Mouse (Mus musculus): ENCODE results near the gene Herc1. TPM values are rescaled to one million over a fixed set of nuclear protein-coding genes. Genes with fewer than 3 reads are reported as not detected.

Herc1 gene
- polyA plus RNA-seq, 1 experiment from 2014 or later: 53.3 TPM

GRCm38 (mm10) chr9:66516296-66516940 is 166.2 kb downstream of the Herc1 start:
- ATAC-seq (replicated peaks): no peak

GRCm38 (mm10) chr9:66517746-66518145 is 167.5 kb downstream of the Herc1 start:
- H3K27ac ChIP-seq (replicated peaks): no peak overlapping the region
- 91% methylated on average over 10 of the region's 10 CpGs for WGBS
- H3K9ac ChIP-seq (replicated peaks): no peak overlapping the region
- H3K27me3 ChIP-seq: no peaks in the 10 kb centered on the region
- H3K4me1 ChIP-seq: peaks cover 10% of the 10 kb centered on the region; the same call in 1 of the 2 replicates
- no peak overlapping the region for H3K4me2 ChIP-seq (replicated peaks)
- ATAC-seq (replicated peaks): no peak
- H3K9me3 ChIP-seq: no peaks in the 10 kb centered on the region
- no peak overlapping the region for H3K4me3 ChIP-seq
- peaks cover 72% of the 10 kb centered on the region for H3K36me3 ChIP-seq

More at GRCm38 (mm10) chr9:66516296-66516940, 166.2 kb downstream of the Herc1 start:
- Histone ChIP-seq H3K4me3 (no peak overlapping the region), H3K36me3 (peaks cover 62% of the 10 kb centered on the region), H3K4me2 (replicated peaks) (no peak overlapping the region), H3K9me3 (no peaks in the 10 kb centered on the region), H3K4me1 (peaks cover 14% of the 10 kb centered on the region; the same call in 1 of the 2 replicates), H3K9ac (replicated peaks) (no peak overlapping the region), H3K27me3 (no peaks in the 10 kb centered on the region), H3K27ac (replicated peaks) (no peak overlapping the region)
- 91% methylated on average over 6 of the region's 6 CpGs for WGBS

- no peak overlapping the region for H3K9ac ChIP-seq (replicated peaks)
- 94% methylated on average over 5 of the region's 5 CpGs for WGBS
- no peak for ATAC-seq (replicated peaks)
- no peak overlapping the region for H3K27ac ChIP-seq (replicated peaks)
- H3K9me3 ChIP-seq: no peaks in the 10 kb centered on the region
- H3K27me3 ChIP-seq: no peaks in the 10 kb centered on the region
- H3K4me3 ChIP-seq: no peak overlapping the region
- peaks cover 77% of the 10 kb centered on the region for H3K36me3 ChIP-seq
- H3K4me1 ChIP-seq: 0 out of 2 replicates have a peak, but pooled peaks cover 5% of the 10 kb centered on the region
- H3K4me2 ChIP-seq (replicated peaks): no peak overlapping the region
Measured at GRCm38 (mm10) chr9:66518251-66518650, 168.0 kb downstream of the Herc1 start.

GRCm38 (mm10) chr9:66518901-66519300 is 168.7 kb downstream of the Herc1 start:
- Histone ChIP-seq H3K36me3 (peaks cover 80% of the 10 kb centered on the region), H3K4me2 (replicated peaks) (no peak overlapping the region), H3K27me3 (no peaks in the 10 kb centered on the region), H3K4me1 (no peaks in the 10 kb centered on the region), H3K4me3 (no peak overlapping the region), H3K9me3 (no peaks in the 10 kb centered on the region), H3K27ac (replicated peaks) (no peak overlapping the region), H3K9ac (replicated peaks) (no peak overlapping the region)
- ATAC-seq (replicated peaks): no peak
- WGBS: 53% methylated on average over 5 of the region's 5 CpGs

- Histone ChIP-seq H3K4me2 (replicated peaks) (no peak overlapping the region), H3K4me3 (no peak overlapping the region), H3K27ac (replicated peaks) (no peak overlapping the region), H3K9ac (replicated peaks) (no peak overlapping the region), H3K4me1 (no peaks in the 10 kb centered on the region), H3K9me3 (no peaks in the 10 kb centered on the region), H3K36me3 (peaks cover 82% of the 10 kb centered on the region), H3K27me3 (no peaks in the 10 kb centered on the region)
- 92% methylated on average over 4 of the region's 4 CpGs for whole genome bisulfite sequencing
- ATAC-seq (replicated peaks): no peak
Measured at GRCm38 (mm10) chr9:66520299-66520698, 170.0 kb downstream of the Herc1 start.

- no peak overlapping the region for H3K9ac ChIP-seq (replicated peaks)
- H3K4me3 ChIP-seq: no peak overlapping the region
- H3K36me3 ChIP-seq: peaks cover 85% of the 10 kb centered on the region
- WGBS: 98% methylated on average over 3 of the region's 3 CpGs
- no peak for ATAC-seq (replicated peaks)
- no peak overlapping the region for H3K4me2 ChIP-seq (replicated peaks)
- H3K4me1 ChIP-seq: no peaks in the 10 kb centered on the region
- no peaks in the 10 kb centered on the region for H3K27me3 ChIP-seq
- H3K27ac ChIP-seq (replicated peaks): no peak overlapping the region
- no peaks in the 10 kb centered on the region for H3K9me3 ChIP-seq
Measured at GRCm38 (mm10) chr9:66521595-66521994, 171.3 kb downstream of the Herc1 start.

GRCm38 (mm10) chr9:66542785-66543184 is 192.5 kb downstream of the Herc1 start:
- no peak overlapping the region for H3K4me3 ChIP-seq
- H3K4me2 ChIP-seq (replicated peaks): no peak overlapping the region
- H3K4me1 ChIP-seq: no peaks in the 10 kb centered on the region
- H3K27ac ChIP-seq (replicated peaks): no peak overlapping the region
- H3K9me3 ChIP-seq: no peaks in the 10 kb centered on the region
- no peaks in the 10 kb centered on the region for H3K27me3 ChIP-seq
- H3K9ac ChIP-seq (replicated peaks): no peak overlapping the region
- ATAC-seq (replicated peaks): no peak
- WGBS: 82% methylated on average over 4 of the region's 4 CpGs
- H3K36me3 ChIP-seq: peaks cover 52% of the 10 kb centered on the region

Other genes with a start within 250 kb of the Herc1 start
- 109 TPM in 2 replicates for gene Snx1, start 223.9 kb upstream of the Herc1 start, polyA plus RNA-seq (2015; fragmentation: Nextera tagmentation; extraction: Ambion mirVana)
- 87.5 and 89.0 TPM in 2 replicates for gene Ciao2a, start 223.8 kb upstream of the Herc1 start, polyA plus RNA-seq (2015; fragmentation: Nextera tagmentation; extraction: Ambion mirVana)
- gene Dapk2, start 192.2 kb upstream of the Herc1 start, polyA plus RNA-seq (2015; fragmentation: Nextera tagmentation; extraction: Ambion mirVana): 1.4 and 1.8 TPM in 2 replicates
- 1.6 and 1.9 TPM in 2 replicates for gene Fbxl22, start 164.1 kb downstream of the Herc1 start, polyA plus RNA-seq (2015; fragmentation: Nextera tagmentation; extraction: Ambion mirVana)
- 107 and 110 TPM in 2 replicates for gene Usp3, start 242.7 kb downstream of the Herc1 start, polyA plus RNA-seq (2015; fragmentation: Nextera tagmentation; extraction: Ambion mirVana)